Mouse (Mus musculus): ENCODE data around the gene Pnma5. TPM values are rescaled to one million over a fixed set of nuclear protein-coding genes. Genes with fewer than 3 reads are reported as not detected.

Pnma5 gene
- polyA plus RNA-seq, 1 experiment, result 0.13 TPM

GRCm38 (mm10) chrX:72995542-72995941 lies 41.4 kb downstream of the Pnma5 start:
- Histone ChIP-seq H3K4me3 (replicated peaks; ENCODE audit: insufficient read depth, low read depth, low read length) (no peak overlapping the region), H3K27me3 (ENCODE audit: control insufficient read depth, insufficient read depth, low read length) (no peaks in the 10 kb centered on the region), H3K27ac (ENCODE audit: insufficient read depth, low read length) (no peak overlapping the region), H3K4me1 (ENCODE audit: control insufficient read depth, insufficient read depth, low read length) (no peaks in the 10 kb centered on the region)
- WGBS, result 50% methylated on average over 3 of the region's 3 CpGs
- TF ChIP-seq CTCF (IDR thresholded peaks at IDR 0.05; ENCODE audit: borderline replicate concordance, insufficient read depth, low read depth, low read length) (no peak), POLR2A (IDR thresholded peaks at IDR 0.05; ENCODE audit: borderline replicate concordance, insufficient read depth, low read length) (no peak)
- DNase-seq, result no peak

GRCm38 (mm10) chrX:72992291-72992919 lies 44.5 kb downstream of the Pnma5 start:
- Histone ChIP-seq H3K27me3 (ENCODE audit: control insufficient read depth, insufficient read depth, low read length) (no peaks in the 10 kb centered on the region), H3K27ac (ENCODE audit: insufficient read depth, low read length) (no peak overlapping the region), H3K4me1 (ENCODE audit: control insufficient read depth, insufficient read depth, low read length) (no peaks in the 10 kb centered on the region), H3K4me3 (replicated peaks; ENCODE audit: insufficient read depth, low read depth, low read length) (no peak overlapping the region)
- 57% methylated on average over 5 of the region's 5 CpGs for WGBS
- no peak for DNase-seq
- TF ChIP-seq POLR2A (IDR thresholded peaks at IDR 0.05; ENCODE audit: borderline replicate concordance, insufficient read depth, low read length), result no peak
- peak; percentile 32; the same call in 1 of the 2 replicates for TF ChIP-seq CTCF (IDR thresholded peaks at IDR 0.05; ENCODE audit: borderline replicate concordance, insufficient read depth, low read depth, low read length)

- TF ChIP-seq CTCF (IDR thresholded peaks at IDR 0.05; ENCODE audit: borderline replicate concordance, insufficient read depth, low read depth, low read length), result no peak
- no peak for TF ChIP-seq POLR2A (IDR thresholded peaks at IDR 0.05; ENCODE audit: borderline replicate concordance, insufficient read depth, low read length)
- DNase-seq, result no peak
- Histone ChIP-seq H3K27ac (ENCODE audit: insufficient read depth, low read length) (no peak overlapping the region), H3K4me3 (replicated peaks; ENCODE audit: insufficient read depth, low read depth, low read length) (no peak overlapping the region), H3K27me3 (ENCODE audit: control insufficient read depth, insufficient read depth, low read length) (no peaks in the 10 kb centered on the region), H3K4me1 (ENCODE audit: control insufficient read depth, insufficient read depth, low read length) (no peaks in the 10 kb centered on the region)
- whole genome bisulfite sequencing, result 69% methylated on average over 3 of the region's 3 CpGs
Observed at GRCm38 (mm10) chrX:72990581-72990980, 46.3 kb downstream of the Pnma5 start.

GRCm38 (mm10) chrX:72988431-72988830 lies 48.5 kb downstream of the Pnma5 start:
- 82% methylated on average over 3 of the region's 3 CpGs for WGBS

GRCm38 (mm10) chrX:72987520-72987905 lies 49.4 kb downstream of the Pnma5 start:
- no peak for TF ChIP-seq CTCF (IDR thresholded peaks at IDR 0.05; ENCODE audit: borderline replicate concordance, insufficient read depth, low read depth, low read length)
- TF ChIP-seq POLR2A (IDR thresholded peaks at IDR 0.05; ENCODE audit: borderline replicate concordance, insufficient read depth, low read length), result no peak
- no peak for DNase-seq
- H3K4me3 ChIP-seq (replicated peaks; ENCODE audit: insufficient read depth, low read depth, low read length), result peak overlapping the region; percentile 9
- H3K27me3 ChIP-seq (ENCODE audit: control insufficient read depth, insufficient read depth, low read length), result no peaks in the 10 kb centered on the region
- no peak overlapping the region for H3K27ac ChIP-seq (ENCODE audit: insufficient read depth, low read length)
- 17% methylated on average over 14 of the region's 14 CpGs for WGBS
- no peaks in the 10 kb centered on the region for H3K4me1 ChIP-seq (ENCODE audit: control insufficient read depth, insufficient read depth, low read length)

More at GRCm38 (mm10) chrX:72988431-72988830, 48.5 kb downstream of the Pnma5 start:
- Histone ChIP-seq H3K27me3 (ENCODE audit: control insufficient read depth, insufficient read depth, low read length) (no peaks in the 10 kb centered on the region), H3K4me3 (replicated peaks; ENCODE audit: insufficient read depth, low read depth, low read length) (no peak overlapping the region), H3K4me1 (ENCODE audit: control insufficient read depth, insufficient read depth, low read length) (no peaks in the 10 kb centered on the region), H3K27ac (ENCODE audit: insufficient read depth, low read length) (no peak overlapping the region)
- no peak for TF ChIP-seq POLR2A (IDR thresholded peaks at IDR 0.05; ENCODE audit: borderline replicate concordance, insufficient read depth, low read length)
- TF ChIP-seq CTCF (IDR thresholded peaks at IDR 0.05; ENCODE audit: borderline replicate concordance, insufficient read depth, low read depth, low read length), result no peak
- no peak for DNase-seq

- Histone ChIP-seq H3K27me3 (ENCODE audit: control insufficient read depth, insufficient read depth, low read length) (no peaks in the 10 kb centered on the region), H3K4me3 (replicated peaks; ENCODE audit: insufficient read depth, low read depth, low read length) (peak within 1 kb of the TSS; percentile 9), H3K4me1 (ENCODE audit: control insufficient read depth, insufficient read depth, low read length) (no peaks in the 10 kb centered on the region), H3K27ac (ENCODE audit: insufficient read depth, low read length) (no peak within 1 kb of the TSS)
- TF ChIP-seq CTCF (IDR thresholded peaks at IDR 0.05; ENCODE audit: borderline replicate concordance, insufficient read depth, low read depth, low read length) (no peak), POLR2A (IDR thresholded peaks at IDR 0.05; ENCODE audit: borderline replicate concordance, insufficient read depth, low read length) (no peak)
- no peak for DNase-seq
- WGBS, result 8% methylated on average over 29 of the region's 45 CpGs
Observed at GRCm38 (mm10) chrX:72986841-72987519, 49.9 kb downstream of the Pnma5 start, which contains the start of gene Zfp185. Gene Zfp185, plus strand, starts transcription at chrX:72987339.

GRCm38 (mm10) chrX:72985607-72986006 lies 51.3 kb downstream of the Pnma5 start:
- 89% methylated on average over 2 of the region's 2 CpGs for WGBS
- no peak for TF ChIP-seq CTCF (IDR thresholded peaks at IDR 0.05; ENCODE audit: borderline replicate concordance, insufficient read depth, low read depth, low read length)
- no peak for TF ChIP-seq POLR2A (IDR thresholded peaks at IDR 0.05; ENCODE audit: borderline replicate concordance, insufficient read depth, low read length)

More at GRCm38 (mm10) chrX:72985607-72986006, 51.3 kb downstream of the Pnma5 start:
- H3K27me3 ChIP-seq (ENCODE audit: control insufficient read depth, insufficient read depth, low read length), result no peaks in the 10 kb centered on the region
- H3K27ac ChIP-seq (ENCODE audit: insufficient read depth, low read length), result no peak overlapping the region
- DNase-seq, result no peak
- H3K4me3 ChIP-seq (replicated peaks; ENCODE audit: insufficient read depth, low read depth, low read length), result no peak overlapping the region
- no peaks in the 10 kb centered on the region for H3K4me1 ChIP-seq (ENCODE audit: control insufficient read depth, insufficient read depth, low read length)

Other genes starting within 250 kb of the Pnma5 start
- 2.7 and 3.1 TPM in 2 replicates for gene Gabrq, start 211.9 kb downstream of the Pnma5 start, polyA plus RNA-seq (2012; rRNA removed)
- gene Cetn2, start 118.7 kb downstream of the Pnma5 start, polyA plus RNA-seq (2012; rRNA removed), result 35.8 and 37.5 TPM in 2 replicates
- gene Nsdhl, start 118.5 kb downstream of the Pnma5 start, polyA plus RNA-seq (2012; rRNA removed), result 30.7 and 32.6 TPM in 2 replicates
- gene Zfp185, start 49.8 kb downstream of the Pnma5 start, polyA plus RNA-seq (2012; rRNA removed), result 0.41 and 0.95 TPM in 2 replicates
- 17.3 and 19.4 TPM in 2 replicates for gene Pnma3, start 27.7 kb upstream of the Pnma5 start, polyA plus RNA-seq (2012; rRNA removed)
- gene Xlr4a, start 45.4 kb upstream of the Pnma5 start, polyA plus RNA-seq (2012; rRNA removed), result 0.21 and 0.54 TPM in 2 replicates
- 2.3 and 3.3 TPM in 2 replicates for gene Xlr3a, start 60.0 kb upstream of the Pnma5 start, polyA plus RNA-seq (2012; rRNA removed)
- 0.16 TPM in 1 of 2 replicates, not detected in the other for gene Gm14685, start 79.9 kb upstream of the Pnma5 start, polyA plus RNA-seq (2012; rRNA removed)
- 0.07 TPM in 1 of 2 replicates, not detected in the other for gene Xlr5b, start 111.7 kb upstream of the Pnma5 start, polyA plus RNA-seq (2012; rRNA removed)
- gene DXBay18, start 112.3 kb upstream of the Pnma5 start, polyA plus RNA-seq (2012; rRNA removed), result 0.13 and 0.32 TPM in 2 replicates
- gene Spin2d, start 139.9 kb upstream of the Pnma5 start, polyA plus RNA-seq (2012; rRNA removed), result not detected in 2 replicates
- 9.1 and 13.1 TPM in 2 replicates for gene Xlr3b, start 155.1 kb upstream of the Pnma5 start, polyA plus RNA-seq (2012; rRNA removed)
- gene Xlr4b, start 177.2 kb upstream of the Pnma5 start, polyA plus RNA-seq (2012; rRNA removed), result 0.29 and 0.54 TPM in 2 replicates
- 17.1 and 17.6 TPM in 2 replicates for gene F8a, start 191.2 kb upstream of the Pnma5 start, polyA plus RNA-seq (2012; rRNA removed)
- not detected in 2 replicates for gene Xlr4c, start 206.0 kb upstream of the Pnma5 start, polyA plus RNA-seq (2012; rRNA removed)
- 0.08 and 0.15 TPM in 2 replicates for gene Xlr3c, start 228.3 kb upstream of the Pnma5 start, polyA plus RNA-seq (2012; rRNA removed)